Mouse (Mus musculus) forebrain, embryonic 13.5 days (tissue): ENCODE data around the gene Klhl12. TPM values are rescaled to one million over a fixed set of nuclear protein-coding genes. Genes with fewer than 3 reads are reported as not detected.
"Not testable (repeated sequence)": the region's sequence is repeated elsewhere in the genome, so short reads cannot be mapped to it uniquely, and the experiment has no call there.

Source experiments
- ATAC-seq: fragments of 200-750 bp; cut with Nextera tagmentation; 2 replicates; pipeline ENCODE4 v1.8.0; 2017
- H3K27ac ChIP-seq: fragments of 300-500 bp; sonication (generic); 2 replicates; pipeline ENCODE4 v1.5.1; 2015; ENCODE audit warnings: inconsistent platforms, mild to moderate bottlenecking, moderate library complexity
- H3K27me3 ChIP-seq: fragments of 300-500 bp; sonication (generic); 2 replicates; pipeline ENCODE4 v1.6.1; 2015; ENCODE audit warnings: mild to moderate bottlenecking, inconsistent platforms
- H3K36me3 ChIP-seq: fragments of 300-500 bp; sonication (generic); 2 replicates; pipeline ENCODE4 v1.6.1; 2015; ENCODE audit warnings: mild to moderate bottlenecking, inconsistent platforms; ENCODE audit not compliant: poor library complexity, severe bottlenecking
- H3K4me1 ChIP-seq: fragments of 300-500 bp; sonication (generic); 2 replicates; pipeline ENCODE4 v1.6.1; 2015; ENCODE audit warnings: inconsistent platforms
- H3K4me2 ChIP-seq: fragments of 300-500 bp; sonication (generic); 2 replicates; pipeline ENCODE4 v1.6.1; 2015; ENCODE audit warnings: inconsistent platforms, mild to moderate bottlenecking, moderate library complexity
- H3K4me3 ChIP-seq: fragments of 300-500 bp; sonication (generic); 2 replicates; pipeline ENCODE4 v1.5.1; 2015; ENCODE audit warnings: mild to moderate bottlenecking, inconsistent platforms
- H3K9ac ChIP-seq: fragments of 300-500 bp; sonication (generic); 2 replicates; pipeline ENCODE4 v1.6.1; 2015; ENCODE audit warnings: mild to moderate bottlenecking, inconsistent platforms
- H3K9me3 ChIP-seq: fragments of 300-500 bp; sonication (generic); replicated peaks from 2 replicates; pipeline ENCODE4 v1.6.1; 2016; ENCODE audit warnings: inconsistent platforms
- WGBS: fragments of 180-500 bp; shearing (Covaris S2); methylation state at CpG from one replicate; pipeline ENCODE4 v1.1.7; 2015; 5-methylcytosine and 5-hydroxymethylcytosine counted together
- polyA plus RNA-seq: library from polyadenylated mRNA; unstranded; fragments of >200 nt; fragmentation: Nextera tagmentation; extraction: Ambion mirVana; gene quantifications from 2 replicates; pipeline ENCODE4 v1.2.1, GENCODE M21; 2015

The Klhl12 gene
- polyA plus RNA-seq, 1 experiment from 2014 or later = 34.5 TPM

DNA sequence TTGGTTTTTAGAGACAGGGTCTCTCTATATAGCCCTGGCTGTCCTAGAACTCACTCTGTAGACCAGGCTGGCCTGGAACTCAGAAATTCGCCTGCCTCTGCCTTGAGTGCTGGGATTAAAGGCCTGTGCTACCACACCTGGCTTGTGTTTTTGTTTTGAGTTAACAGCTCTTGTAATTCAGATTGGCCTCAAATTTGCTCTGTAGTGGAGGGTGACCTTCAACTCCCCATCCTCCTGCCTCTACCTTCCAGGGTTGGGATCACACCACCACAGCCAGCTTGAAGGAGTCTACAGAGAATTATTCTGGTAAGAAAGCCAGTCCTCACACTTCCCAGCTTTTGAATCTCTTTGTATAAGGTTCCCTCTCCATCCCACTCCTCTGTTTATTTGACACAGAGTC is 45.6 kb downstream of the Klhl12 start:
- WGBS = 100% methylated on average over 1 of the region's 1 CpGs

DNA sequence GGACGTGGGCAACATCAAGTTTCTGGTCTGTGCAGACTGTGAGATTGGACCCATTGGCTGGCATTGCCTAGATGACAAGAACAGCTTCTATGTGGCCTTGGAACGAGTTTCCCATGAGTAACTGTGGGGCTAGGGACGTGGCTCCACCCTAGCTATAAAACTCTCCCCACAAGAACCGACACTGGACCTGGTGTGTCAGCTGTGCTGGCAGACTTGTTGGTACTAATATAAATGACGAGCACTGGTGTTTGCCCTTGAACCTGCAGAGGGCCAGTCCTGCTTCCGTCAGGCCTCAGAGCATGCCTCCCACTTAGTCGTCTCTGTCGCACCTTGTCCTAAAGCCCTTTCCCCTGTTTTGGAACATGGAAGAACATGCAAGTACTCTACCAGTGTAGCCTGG is 50.9 kb downstream of the Klhl12 start:
- no peaks in the 10 kb centered on the region for H3K4me1 ChIP-seq
- H3K4me3 ChIP-seq = no peak overlapping the region
- no peak overlapping the region for H3K9ac ChIP-seq
- H3K9me3 ChIP-seq = no peaks in the 10 kb centered on the region
- WGBS = 95% methylated on average over 8 of the region's 8 CpGs
- H3K36me3 ChIP-seq = peaks cover 41% of the 10 kb centered on the region
- H3K27me3 ChIP-seq = no peaks in the 10 kb centered on the region
- H3K27ac ChIP-seq = no peak overlapping the region
- ATAC-seq = no peak
- no peak overlapping the region for H3K4me2 ChIP-seq

More for the DNA sequence above, 45.6 kb downstream of the Klhl12 start:
- Histone ChIP-seq H3K4me3 (no peak overlapping the region), H3K4me2 (no peak overlapping the region), H3K9ac (no peak overlapping the region), H3K4me1 (peaks cover 4% of the 10 kb centered on the region), H3K27me3 (no peaks in the 10 kb centered on the region), H3K27ac (no peak overlapping the region), H3K36me3 (peaks cover 22% of the 10 kb centered on the region), H3K9me3 (no peaks in the 10 kb centered on the region)
- ATAC-seq = no peak

DNA sequence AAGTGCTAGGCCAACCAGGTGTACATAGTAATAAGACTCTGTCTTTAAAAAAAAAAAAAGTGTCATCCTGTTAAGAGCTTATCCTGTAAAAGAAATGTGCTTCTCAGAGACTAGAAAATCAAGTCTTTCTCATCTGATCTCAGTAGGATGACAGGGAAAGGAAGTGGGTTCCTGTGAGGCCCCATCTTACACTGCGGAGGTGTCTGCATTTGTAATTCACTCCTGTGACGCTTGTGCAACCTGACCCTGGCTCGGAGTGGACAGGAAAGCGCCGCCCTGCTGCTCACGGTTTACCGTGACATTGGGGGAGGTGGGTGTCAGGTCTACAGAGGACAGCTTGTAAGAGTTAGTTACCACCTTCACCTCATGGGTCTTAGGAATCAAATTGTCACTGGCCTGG is 54.7 kb downstream of the Klhl12 start:
- 68% methylated on average over 7 of the region's 7 CpGs for WGBS
- no peaks in the 10 kb centered on the region for H3K9me3 ChIP-seq
- peaks cover 15% of the 10 kb centered on the region for H3K4me1 ChIP-seq
- H3K4me3 ChIP-seq = no peak overlapping the region
- no peak overlapping the region for H3K4me2 ChIP-seq
- peaks cover 34% of the 10 kb centered on the region for H3K27me3 ChIP-seq
- peaks cover 30% of the 10 kb centered on the region for H3K36me3 ChIP-seq
- H3K9ac ChIP-seq = no peak overlapping the region
- no peak for ATAC-seq
- no peak overlapping the region for H3K27ac ChIP-seq

DNA sequence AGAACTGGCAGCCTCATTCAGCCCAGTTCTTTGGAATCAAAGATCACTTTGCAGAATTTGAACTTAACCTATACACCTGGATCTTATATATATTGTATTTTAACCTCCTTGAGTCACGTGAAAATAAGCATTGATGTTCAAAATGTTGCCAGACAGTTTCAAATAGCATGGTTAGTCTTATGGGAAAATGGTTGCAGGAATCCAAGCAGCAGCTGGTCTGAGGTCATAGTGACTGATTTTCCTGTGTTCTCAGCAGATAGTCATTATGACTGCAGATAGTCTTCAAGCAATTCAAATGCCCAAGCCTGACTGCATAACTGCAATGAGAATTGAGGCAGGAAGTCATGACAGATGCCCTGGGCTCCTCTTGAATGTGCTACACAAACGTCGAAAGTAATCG is 56.9 kb downstream of the Klhl12 start:
- no peak overlapping the region for H3K4me2 ChIP-seq
- H3K27ac ChIP-seq = no peak overlapping the region
- H3K36me3 ChIP-seq = peaks cover 15% of the 10 kb centered on the region
- peaks cover 37% of the 10 kb centered on the region for H3K27me3 ChIP-seq
- ATAC-seq = no peak
- no peak overlapping the region for H3K9ac ChIP-seq
- H3K4me1 ChIP-seq = peaks cover 25% of the 10 kb centered on the region
- H3K9me3 ChIP-seq = no peaks in the 10 kb centered on the region
- WGBS = 60% methylated on average over 4 of the region's 4 CpGs
- H3K4me3 ChIP-seq = no peak overlapping the region

DNA sequence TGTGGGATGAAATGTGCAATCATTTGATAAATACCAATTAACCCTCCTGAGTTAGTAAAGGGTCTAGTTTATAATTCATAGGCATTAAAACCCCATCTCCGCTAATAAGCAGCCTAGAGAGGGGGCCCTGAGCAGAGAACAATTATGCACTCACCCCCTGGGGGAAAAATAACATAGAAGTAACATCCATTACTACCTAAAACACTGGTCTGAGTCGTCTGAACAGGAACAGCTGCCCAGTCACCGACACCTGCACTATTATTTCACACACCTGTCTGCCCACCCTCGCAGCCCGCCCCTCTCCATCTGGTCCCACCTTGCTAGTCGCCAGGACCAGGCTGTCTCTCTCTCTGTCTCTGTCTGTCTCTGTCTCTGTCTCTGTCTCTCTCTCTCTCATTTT is 57.3 kb downstream of the Klhl12 start:
- Histone ChIP-seq H3K4me3 (no peak overlapping the region), H3K4me2 (peak overlapping the region; percentile 70), H3K27ac (no peak overlapping the region), H3K4me1 (peaks cover 25% of the 10 kb centered on the region), H3K27me3 (peaks cover 37% of the 10 kb centered on the region), H3K36me3 (peaks cover 11% of the 10 kb centered on the region), H3K9ac (no peak overlapping the region), H3K9me3 (no peaks in the 10 kb centered on the region)
- ATAC-seq = no peak
- 47% methylated on average over 6 of the region's 6 CpGs for WGBS

DNA sequence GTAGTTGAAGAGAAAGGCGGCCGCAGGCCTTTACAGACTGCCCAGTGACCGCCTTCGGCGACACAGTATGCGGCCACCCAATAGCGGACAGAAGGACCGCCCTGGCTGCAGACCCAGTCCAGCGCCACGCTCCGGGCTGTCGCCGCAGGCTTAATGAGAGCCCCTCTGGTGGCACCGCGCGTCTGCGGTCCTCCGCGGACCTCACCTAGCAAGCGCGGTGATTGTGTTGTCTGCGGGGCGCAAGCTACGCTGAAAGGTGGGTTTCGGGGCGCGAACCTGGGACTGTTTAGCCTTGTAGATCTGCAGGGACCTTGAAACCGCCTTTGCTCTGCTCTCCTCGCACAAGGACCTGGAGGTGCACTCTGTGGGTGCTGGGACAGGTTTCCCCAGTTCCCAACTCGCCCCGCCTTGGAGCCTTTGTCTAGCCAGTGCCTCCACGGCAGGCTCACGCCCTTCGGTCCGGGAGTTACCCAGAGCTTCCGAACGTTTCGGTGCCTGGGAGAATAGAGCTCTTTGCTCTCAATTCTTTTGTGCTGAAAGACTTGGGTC is 58.1 kb downstream of the Klhl12 start:
- Histone ChIP-seq H3K4me2 (peak overlapping the region; percentile 70), H3K9ac (peak overlapping the region; percentile 64), H3K9me3 (no peaks in the 10 kb centered on the region), H3K27me3 (peaks cover 37% of the 10 kb centered on the region), H3K4me3 (peak overlapping the region; percentile 38), H3K4me1 (peaks cover 25% of the 10 kb centered on the region), H3K36me3 (peaks cover 3% of the 10 kb centered on the region), H3K27ac (no peak overlapping the region)
- no peak for ATAC-seq
- 2% methylated on average over 38 of the region's 38 CpGs for WGBS

DNA sequence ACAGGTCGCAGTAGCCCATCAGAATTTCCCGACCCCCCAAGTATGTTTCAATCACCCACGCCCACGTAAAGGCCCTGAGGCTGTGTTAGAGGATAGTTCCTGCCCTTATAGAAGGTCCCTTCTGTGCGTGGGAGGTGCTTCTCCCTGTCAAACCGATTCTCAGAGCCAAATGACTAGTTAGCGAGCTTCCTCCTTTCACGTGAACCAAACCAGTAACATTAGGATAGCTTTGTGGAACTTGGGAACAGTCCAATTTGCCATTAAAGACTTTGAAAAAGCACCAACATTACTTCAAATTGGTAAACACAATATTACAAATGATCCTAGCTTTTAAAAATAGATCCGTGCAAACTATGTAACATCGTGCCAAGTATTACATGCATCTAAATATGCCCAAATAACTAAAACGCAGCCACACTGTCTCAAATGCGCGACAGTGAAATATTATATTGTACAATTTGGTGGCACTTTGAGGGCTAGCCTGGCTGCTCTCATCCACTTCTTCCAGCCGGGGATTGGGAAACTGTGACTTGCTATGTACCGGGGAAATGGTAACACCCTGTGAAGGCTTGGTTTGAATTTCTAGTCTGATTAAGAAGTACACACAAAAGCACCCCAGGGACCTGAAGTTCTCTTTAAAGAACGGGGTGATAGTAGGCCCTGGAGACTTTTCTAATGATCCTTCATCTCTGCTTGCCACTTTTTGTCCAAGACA is 58.7 kb downstream of the Klhl12 start:
- peak overlapping the region; percentile 12; the same call in 1 of the 2 replicates for H3K9ac ChIP-seq
- H3K4me3 ChIP-seq = peak overlapping the region; percentile 38; the same call in 1 of the 2 replicates

DNA sequence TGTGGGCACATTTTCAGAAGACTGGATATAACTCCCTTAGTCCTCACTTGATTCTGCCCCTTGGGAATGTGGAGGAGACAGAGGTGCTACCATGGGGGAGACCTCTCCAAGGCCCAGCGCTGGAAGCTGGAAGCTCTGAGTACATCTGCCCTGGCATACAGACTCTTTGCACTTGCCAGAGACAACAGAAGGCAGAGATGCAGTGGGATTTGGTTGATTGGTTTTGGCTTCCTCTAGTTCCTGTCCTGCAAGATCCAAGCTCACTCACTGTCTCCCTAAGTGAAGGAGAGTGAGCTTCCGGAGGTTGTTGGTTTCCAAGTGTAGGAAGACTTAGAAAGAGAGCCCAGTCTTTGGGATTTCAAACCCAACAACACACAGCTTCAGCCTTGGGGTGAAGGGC is 60.6 kb downstream of the Klhl12 start:
- no peaks in the 10 kb centered on the region for H3K9me3 ChIP-seq
- H3K27me3 ChIP-seq = peaks cover 37% of the 10 kb centered on the region
- no peak for ATAC-seq
- no peak overlapping the region for H3K4me3 ChIP-seq
- no peak overlapping the region for H3K9ac ChIP-seq
- no peaks in the 10 kb centered on the region for H3K36me3 ChIP-seq
- H3K27ac ChIP-seq = no peak overlapping the region
- H3K4me2 ChIP-seq = no peak overlapping the region
- H3K4me1 ChIP-seq = peaks cover 25% of the 10 kb centered on the region
- WGBS = 83% methylated on average over 2 of the region's 2 CpGs

More for the DNA sequence above, 58.7 kb downstream of the Klhl12 start:
- Histone ChIP-seq H3K4me2 (peak overlapping the region; percentile 70), H3K36me3 (no peaks in the 10 kb centered on the region), H3K27me3 (peaks cover 37% of the 10 kb centered on the region), H3K4me1 (peaks cover 25% of the 10 kb centered on the region), H3K27ac (no peak overlapping the region), H3K9me3 (no peaks in the 10 kb centered on the region)
- ATAC-seq = no peak
- 38% methylated on average over 16 of the region's 16 CpGs for WGBS

DNA sequence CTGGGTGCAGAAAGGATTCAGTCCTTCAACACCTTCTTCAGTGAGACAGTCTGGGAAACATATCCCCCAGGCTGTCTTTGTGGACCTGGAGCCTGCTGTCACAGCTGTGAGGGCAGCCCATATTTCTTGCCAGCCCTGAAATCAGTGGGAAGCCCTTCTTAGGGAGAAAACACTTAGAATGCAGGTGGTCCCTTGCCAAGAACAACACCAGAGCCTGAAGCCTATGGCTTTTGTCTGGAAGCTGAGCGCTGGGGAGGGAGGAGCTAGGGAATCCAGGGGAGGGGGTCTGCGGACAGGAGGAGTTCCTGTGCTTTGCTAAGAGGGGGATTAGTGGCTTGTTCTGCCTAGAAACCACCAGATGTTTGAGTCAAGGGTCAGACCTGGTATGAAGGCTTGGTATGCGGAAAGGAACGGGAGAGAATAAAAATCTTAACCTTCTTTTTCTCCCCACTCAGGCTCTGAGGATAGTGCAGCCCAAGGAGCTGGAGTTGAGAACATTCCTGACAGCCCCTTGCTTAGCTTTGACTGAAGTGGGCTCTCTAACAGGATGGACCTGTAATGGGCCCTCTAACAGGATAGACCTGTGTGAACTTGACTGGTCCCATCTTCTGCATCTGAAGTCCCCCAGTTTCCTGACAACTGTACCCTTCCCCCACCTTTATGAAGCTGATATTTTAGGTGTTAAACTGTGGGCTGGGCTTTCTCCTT is 61.3 kb downstream of the Klhl12 start:
- ATAC-seq = no peak
- Histone ChIP-seq H3K9ac (no peak overlapping the region), H3K4me2 (no peak overlapping the region), H3K4me1 (peaks cover 25% of the 10 kb centered on the region), H3K4me3 (no peak overlapping the region), H3K9me3 (no peaks in the 10 kb centered on the region), H3K36me3 (no peaks in the 10 kb centered on the region), H3K27me3 (peaks cover 35% of the 10 kb centered on the region), H3K27ac (no peak overlapping the region)
- WGBS = 13% methylated on average over 4 of the region's 4 CpGs

DNA sequence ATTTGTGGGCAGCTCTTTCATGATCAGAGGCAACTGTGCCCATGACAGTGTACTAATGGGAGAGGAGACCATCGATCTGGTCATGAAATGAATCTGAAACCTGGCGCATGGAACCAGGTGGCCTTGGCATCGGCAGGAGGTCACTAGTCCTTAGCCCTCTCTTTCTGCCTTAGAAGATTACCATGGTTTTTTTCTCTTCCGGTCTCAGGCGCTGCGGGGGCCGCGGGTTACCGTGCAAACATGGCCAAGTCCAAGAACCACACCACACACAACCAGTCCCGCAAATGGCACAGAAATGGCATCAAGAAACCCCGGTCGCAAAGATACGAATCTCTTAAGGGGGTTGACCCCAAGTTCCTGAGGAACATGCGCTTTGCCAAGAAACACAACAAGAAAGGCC is 62.5 kb downstream of the Klhl12 start:
- peaks cover 23% of the 10 kb centered on the region for H3K27me3 ChIP-seq
- not testable (repeated sequence) for H3K9ac ChIP-seq, H3K9me3 ChIP-seq, H3K27ac ChIP-seq, H3K4me3 ChIP-seq, H3K4me2 ChIP-seq, ATAC-seq, H3K36me3 ChIP-seq
- H3K4me1 ChIP-seq = peaks cover 20% of the 10 kb centered on the region
- 94% methylated on average over 14 of the region's 14 CpGs for WGBS

DNA sequence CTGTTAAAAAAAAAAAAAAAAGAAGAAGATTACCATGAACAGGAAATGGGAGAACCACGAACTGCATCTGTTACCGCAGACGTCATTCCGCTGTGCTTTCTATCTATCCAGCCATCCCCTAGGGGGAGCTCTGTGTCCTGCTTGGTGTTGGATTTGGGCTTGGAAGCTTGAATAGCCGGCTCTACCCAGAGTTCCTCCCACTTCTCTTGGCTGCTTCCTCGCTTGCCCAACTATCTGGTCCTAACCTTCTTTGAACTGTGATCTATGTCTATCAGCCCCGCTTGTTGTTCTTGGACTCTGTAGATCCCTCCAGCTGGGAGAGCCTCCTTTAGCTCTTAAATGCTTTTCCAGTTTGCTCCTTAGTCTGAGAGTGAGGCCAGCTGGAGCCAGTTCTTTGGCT is 63.3 kb downstream of the Klhl12 start:
- no peak overlapping the region for H3K9ac ChIP-seq
- H3K4me1 ChIP-seq = peaks cover 11% of the 10 kb centered on the region
- H3K36me3 ChIP-seq = no peaks in the 10 kb centered on the region
- H3K9me3 ChIP-seq = no peaks in the 10 kb centered on the region
- WGBS = 11% methylated on average over 7 of the region's 7 CpGs
- no peak overlapping the region for H3K4me3 ChIP-seq
- no peak overlapping the region for H3K27ac ChIP-seq
- H3K27me3 ChIP-seq = peaks cover 15% of the 10 kb centered on the region
- ATAC-seq = peak; percentile 65; the same call in 1 of the 2 replicates
- no peak overlapping the region for H3K4me2 ChIP-seq

DNA sequence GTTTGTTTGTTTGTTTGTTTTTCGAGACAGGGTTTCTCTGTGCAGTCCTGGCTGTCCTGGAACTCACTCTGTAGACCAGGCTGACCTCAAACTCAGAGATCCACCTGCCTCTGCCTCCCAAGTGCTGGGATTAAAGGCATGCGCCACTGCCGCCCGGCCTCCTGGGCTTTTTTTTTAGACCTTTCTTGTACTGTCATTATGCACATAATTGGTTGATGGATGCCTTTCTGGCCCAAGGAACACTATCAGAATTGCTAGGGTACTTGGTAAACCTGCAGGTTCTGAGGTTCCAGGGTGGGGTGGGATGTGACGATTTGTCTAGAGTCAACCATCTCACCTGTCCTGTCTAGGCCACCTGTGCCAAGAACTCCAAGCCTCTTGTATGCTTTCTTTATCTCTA is 63.9 kb downstream of the Klhl12 start:
- H3K27me3 ChIP-seq = peaks cover 10% of the 10 kb centered on the region
- H3K4me1 ChIP-seq, H3K36me3 ChIP-seq, H3K4me2 ChIP-seq, H3K4me3 ChIP-seq, H3K9ac ChIP-seq, ATAC-seq, H3K27ac ChIP-seq, H3K9me3 ChIP-seq: not testable (repeated sequence)
- WGBS = 94% methylated on average over 5 of the region's 5 CpGs
